Mouse (Mus musculus) embryonic facial prominence, embryonic 12.5 days (tissue): ENCODE data around the gene Gm10643. TPM values are rescaled to one million over a fixed set of nuclear protein-coding genes. Genes with fewer than 3 reads are reported as not detected.
A peak's percentile ranks its signal among the peaks of the same experiment; 100 is the strongest.

Experiments
- ATAC-seq: fragments of 200-750 bp; cut with Nextera tagmentation; 2 replicates; pipeline ENCODE4 v1.8.0; 2017; ENCODE audit not compliant: insufficient number of reproducible peaks, insufficient read depth, low FRiP score, low TSS enrichment
- H3K27ac ChIP-seq: fragments of 300-500 bp; sonication (generic); 2 replicates; pipeline ENCODE4 v1.5.1; 2016; ENCODE audit warnings: mild to moderate bottlenecking
- H3K27me3 ChIP-seq: fragments of 300-500 bp; sonication (generic); 2 replicates; pipeline ENCODE4 v1.6.1; 2016; ENCODE audit warnings: mild to moderate bottlenecking, moderate library complexity
- H3K36me3 ChIP-seq: fragments of 300-500 bp; sonication (generic); 2 replicates; pipeline ENCODE4 v1.6.1; 2016; ENCODE audit warnings: mild to moderate bottlenecking
- H3K4me1 ChIP-seq: fragments of 300-500 bp; sonication (generic); 2 replicates; pipeline ENCODE4 v1.6.1; 2016
- H3K4me2 ChIP-seq: fragments of 300-500 bp; sonication (generic); replicated peaks from 2 replicates; pipeline ENCODE4 v1.6.1; 2016; ENCODE audit warnings: mild to moderate bottlenecking, moderate library complexity
- H3K4me3 ChIP-seq: fragments of 300-500 bp; sonication (generic); 2 replicates; pipeline ENCODE4 v1.5.1; 2016; ENCODE audit warnings: mild to moderate bottlenecking
- H3K9ac ChIP-seq: fragments of 300-500 bp; sonication (generic); 2 replicates; pipeline ENCODE4 v1.6.1; 2016; ENCODE audit warnings: mild to moderate bottlenecking, moderate library complexity
- H3K9me3 ChIP-seq: fragments of 300-500 bp; sonication (generic); 2 replicates; pipeline ENCODE4 v1.6.1; 2016; ENCODE audit warnings: mild to moderate bottlenecking, moderate library complexity
- WGBS: fragments of 180-500 bp; shearing (Covaris S2); methylation state at CpG from one replicate; pipeline ENCODE4 v1.1.7; 2016; 5-methylcytosine and 5-hydroxymethylcytosine counted together
- polyA plus RNA-seq: library from polyadenylated mRNA; unstranded; fragments of >200 nt; fragmentation: Nextera tagmentation; extraction: Ambion mirVana; gene quantifications from 2 replicates; pipeline ENCODE4 v1.2.1, GENCODE M21; 2016

Gm10643 gene
- polyA plus RNA-seq, 1 experiment from 2014 or later = 2.0 TPM

GRCm38 (mm10) chr8:84087821-84088220, 22.9 kb upstream of the Gm10643 start:
- H3K9ac ChIP-seq = no peak overlapping the region
- H3K9me3 ChIP-seq = no peaks in the 10 kb centered on the region
- no peak for ATAC-seq
- H3K27ac ChIP-seq = no peak overlapping the region
- no peak overlapping the region for H3K4me2 ChIP-seq
- H3K4me1 ChIP-seq = 0 out of 2 replicates have a peak, but pooled peaks cover 2% of the 10 kb centered on the region
- WGBS = 98% methylated on average over 14 of the region's 14 CpGs
- H3K36me3 ChIP-seq = peaks cover 88% of the 10 kb centered on the region
- no peak overlapping the region for H3K4me3 ChIP-seq
- H3K27me3 ChIP-seq = no peaks in the 10 kb centered on the region

GRCm38 (mm10) chr8:84087156-84087555, 22.2 kb upstream of the Gm10643 start:
- no peak overlapping the region for H3K4me3 ChIP-seq
- H3K4me2 ChIP-seq = no peak overlapping the region
- WGBS = 88% methylated on average over 7 of the region's 7 CpGs
- ATAC-seq = no peak
- H3K27ac ChIP-seq = no peak overlapping the region
- 0 out of 2 replicates have a peak, but pooled peaks cover 2% of the 10 kb centered on the region for H3K4me1 ChIP-seq
- H3K36me3 ChIP-seq = peaks cover 88% of the 10 kb centered on the region
- no peak overlapping the region for H3K9ac ChIP-seq
- H3K9me3 ChIP-seq = no peaks in the 10 kb centered on the region
- no peaks in the 10 kb centered on the region for H3K27me3 ChIP-seq

- Histone ChIP-seq H3K4me1 (0 out of 2 replicates have a peak, but pooled peaks cover 2% of the 10 kb centered on the region), H3K4me3 (no peak overlapping the region), H3K4me2 (0 out of 2 replicates have a peak overlapping the region, but pooled peaks have one; percentile 7), H3K27me3 (no peaks in the 10 kb centered on the region), H3K27ac (0 out of 2 replicates have a peak overlapping the region, but pooled peaks have one; percentile 17), H3K36me3 (peaks cover 89% of the 10 kb centered on the region), H3K9me3 (no peaks in the 10 kb centered on the region), H3K9ac (no peak overlapping the region)
- WGBS = 43% methylated on average over 42 of the region's 42 CpGs
- ATAC-seq = no peak
Measured at GRCm38 (mm10) chr8:84084341-84085115, 19.6 kb upstream of the Gm10643 start.

GRCm38 (mm10) chr8:84083829-84084241, 18.9 kb upstream of the Gm10643 start:
- WGBS = 29% methylated on average over 8 of the region's 8 CpGs
- Histone ChIP-seq H3K27me3 (no peaks in the 10 kb centered on the region), H3K4me1 (0 out of 2 replicates have a peak, but pooled peaks cover 2% of the 10 kb centered on the region), H3K36me3 (peaks cover 89% of the 10 kb centered on the region), H3K9me3 (no peaks in the 10 kb centered on the region), H3K4me3 (no peak overlapping the region), H3K4me2 (no peak overlapping the region), H3K9ac (no peak overlapping the region), H3K27ac (no peak overlapping the region)
- no peak for ATAC-seq

GRCm38 (mm10) chr8:84079206-84079605, 14.3 kb upstream of the Gm10643 start:
- H3K4me1 ChIP-seq = peaks cover 6% of the 10 kb centered on the region; the same call in 1 of the 2 replicates
- no peak overlapping the region for H3K4me2 ChIP-seq
- no peaks in the 10 kb centered on the region for H3K27me3 ChIP-seq
- no peak for ATAC-seq
- H3K27ac ChIP-seq = no peak overlapping the region
- 87% methylated on average over 5 of the region's 5 CpGs for WGBS
- no peaks in the 10 kb centered on the region for H3K9me3 ChIP-seq
- H3K36me3 ChIP-seq = peaks cover 67% of the 10 kb centered on the region
- no peak overlapping the region for H3K4me3 ChIP-seq
- H3K9ac ChIP-seq = no peak overlapping the region

GRCm38 (mm10) chr8:84076849-84077248, 11.9 kb upstream of the Gm10643 start:
- Histone ChIP-seq H3K4me3 (no peak overlapping the region), H3K9ac (no peak overlapping the region), H3K36me3 (peaks cover 49% of the 10 kb centered on the region), H3K27me3 (no peaks in the 10 kb centered on the region), H3K27ac (no peak overlapping the region), H3K9me3 (no peaks in the 10 kb centered on the region), H3K4me2 (no peak overlapping the region), H3K4me1 (peaks cover 15% of the 10 kb centered on the region; the same call in 1 of the 2 replicates)
- WGBS = 32% methylated on average over 3 of the region's 3 CpGs
- no peak for ATAC-seq

GRCm38 (mm10) chr8:84076412-84076811, 11.5 kb upstream of the Gm10643 start:
- no peak for ATAC-seq
- no peaks in the 10 kb centered on the region for H3K27me3 ChIP-seq
- H3K9me3 ChIP-seq = no peaks in the 10 kb centered on the region
- no peak overlapping the region for H3K4me2 ChIP-seq
- H3K4me3 ChIP-seq = no peak overlapping the region
- no peak overlapping the region for H3K27ac ChIP-seq
- peaks cover 19% of the 10 kb centered on the region; the same call in 1 of the 2 replicates for H3K4me1 ChIP-seq
- 87% methylated on average over 1 of the region's 1 CpGs for WGBS
- peaks cover 45% of the 10 kb centered on the region for H3K36me3 ChIP-seq
- H3K9ac ChIP-seq = no peak overlapping the region

GRCm38 (mm10) chr8:84073230-84073976, 8.5 kb upstream of the Gm10643 start:
- no peak overlapping the region for H3K4me2 ChIP-seq
- no peak for ATAC-seq
- no peak overlapping the region for H3K27ac ChIP-seq
- no peak overlapping the region for H3K9ac ChIP-seq
- WGBS = 65% methylated on average over 10 of the region's 10 CpGs
- peaks cover 29% of the 10 kb centered on the region; the same call in 1 of the 2 replicates for H3K4me1 ChIP-seq
- H3K36me3 ChIP-seq = peaks cover 19% of the 10 kb centered on the region
- no peaks in the 10 kb centered on the region for H3K27me3 ChIP-seq
- no peaks in the 10 kb centered on the region for H3K9me3 ChIP-seq
- H3K4me3 ChIP-seq = no peak overlapping the region

GRCm38 (mm10) chr8:84072321-84072720, 7.4 kb upstream of the Gm10643 start:
- H3K36me3 ChIP-seq = peaks cover 19% of the 10 kb centered on the region
- H3K4me1 ChIP-seq = peaks cover 38% of the 10 kb centered on the region
- no peak overlapping the region for H3K9ac ChIP-seq
- no peaks in the 10 kb centered on the region for H3K9me3 ChIP-seq
- no peak overlapping the region for H3K4me3 ChIP-seq
- no peaks in the 10 kb centered on the region for H3K27me3 ChIP-seq
- no peak for ATAC-seq
- H3K4me2 ChIP-seq = no peak overlapping the region
- no peak overlapping the region for H3K27ac ChIP-seq
- 90% methylated on average over 10 of the region's 10 CpGs for WGBS

- no peaks in the 10 kb centered on the region for H3K9me3 ChIP-seq
- H3K9ac ChIP-seq = no peak overlapping the region
- H3K4me2 ChIP-seq = no peak overlapping the region
- no peaks in the 10 kb centered on the region for H3K27me3 ChIP-seq
- WGBS = 83% methylated on average over 3 of the region's 3 CpGs
- no peak for ATAC-seq
- H3K4me1 ChIP-seq = peaks cover 37% of the 10 kb centered on the region
- no peak overlapping the region for H3K27ac ChIP-seq
- peaks cover 17% of the 10 kb centered on the region for H3K36me3 ChIP-seq
- H3K4me3 ChIP-seq = no peak overlapping the region
Measured at GRCm38 (mm10) chr8:84071921-84072320, 7.0 kb upstream of the Gm10643 start.

GRCm38 (mm10) chr8:84070667-84071066, 5.7 kb upstream of the Gm10643 start:
- H3K4me1 ChIP-seq = peaks cover 31% of the 10 kb centered on the region
- no peaks in the 10 kb centered on the region for H3K9me3 ChIP-seq
- H3K27me3 ChIP-seq = no peaks in the 10 kb centered on the region
- H3K27ac ChIP-seq = no peak overlapping the region
- H3K4me3 ChIP-seq = no peak overlapping the region
- no peak overlapping the region for H3K4me2 ChIP-seq
- H3K9ac ChIP-seq = no peak overlapping the region
- peaks cover 11% of the 10 kb centered on the region for H3K36me3 ChIP-seq
- 88% methylated on average over 2 of the region's 2 CpGs for WGBS
- no peak for ATAC-seq

- Histone ChIP-seq H3K27ac (no peak overlapping the region), H3K27me3 (no peaks in the 10 kb centered on the region), H3K9me3 (no peaks in the 10 kb centered on the region), H3K4me2 (no peak overlapping the region), H3K36me3 (peaks cover 10% of the 10 kb centered on the region), H3K4me1 (peaks cover 31% of the 10 kb centered on the region), H3K9ac (no peak overlapping the region), H3K4me3 (no peak overlapping the region)
- ATAC-seq = no peak
- WGBS = 80% methylated on average over 5 of the region's 5 CpGs
Measured at GRCm38 (mm10) chr8:84070241-84070640, 5.3 kb upstream of the Gm10643 start.
